Mouse (Mus musculus): ENCODE data around the gene Nphp3. TPM values are rescaled to one million over a fixed set of nuclear protein-coding genes. Genes with fewer than 3 reads are reported as not detected.

Nphp3 gene
- polyA plus RNA-seq, 1 experiment: 10.8 TPM

DNA sequence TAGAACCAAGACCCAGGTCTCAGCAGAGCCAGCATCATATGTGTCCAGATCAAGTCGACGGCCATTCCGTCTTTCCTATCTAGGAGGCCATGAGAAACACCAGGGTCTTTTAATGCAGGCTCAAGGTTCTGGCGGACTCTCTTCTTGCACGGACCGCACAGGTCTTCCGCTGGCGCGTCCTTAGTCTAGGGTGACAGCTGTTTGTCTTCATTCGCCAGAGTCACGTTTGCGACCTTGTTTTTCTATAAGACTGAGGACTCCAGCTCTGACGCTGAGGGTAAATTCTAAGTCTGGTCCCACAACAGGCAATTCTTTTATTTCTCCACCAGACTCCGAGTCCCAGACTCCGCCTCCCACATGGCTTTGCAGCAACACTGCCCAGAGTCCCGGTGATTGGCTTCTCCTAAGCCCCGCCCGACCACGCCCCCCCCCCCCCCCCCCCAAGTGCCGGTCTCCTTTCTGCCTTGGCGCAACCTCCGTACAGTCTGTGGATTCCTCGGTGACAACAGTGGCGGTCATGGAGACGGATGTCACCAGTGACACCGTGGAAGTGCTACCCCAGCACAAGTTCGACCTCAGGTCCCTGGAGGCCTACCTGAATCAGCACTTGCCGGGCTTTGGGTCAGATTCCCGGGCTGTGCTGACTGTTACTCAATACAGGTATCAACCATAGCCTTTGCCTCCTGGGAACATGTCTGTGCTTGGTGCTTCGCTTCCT is 61.1 kb downstream of the Nphp3 start, which contains the start of gene Acad11:
Acad11 (plus strand) TSS at position 134 of the 718 bp plus-strand sequence.
- peak; percentile 69 to 91 for DNase-seq (ENCODE audit: extremely low spot score in 1 of 2, low spot score in 1 of 2)

GRCm38 (mm10) chr9:104064571-104064970 is 62.2 kb downstream of the Nphp3 start:
- DNase-seq (ENCODE audit: extremely low spot score in 1 of 2, low spot score in 1 of 2): no peak

GRCm38 (mm10) chr9:104070241-104070640 is 67.9 kb downstream of the Nphp3 start:
- no peak for DNase-seq (ENCODE audit: extremely low spot score in 1 of 2, low spot score in 1 of 2)

GRCm38 (mm10) chr9:104070863-104071604 is 68.7 kb downstream of the Nphp3 start:
- no peak for DNase-seq (ENCODE audit: extremely low spot score in 1 of 2, low spot score in 1 of 2)

GRCm38 (mm10) chr9:104075808-104076207 is 73.5 kb downstream of the Nphp3 start:
- peak in 1 of 2 experiments; percentile 47 for DNase-seq (ENCODE audit: extremely low spot score in 1 of 2, low spot score in 1 of 2)

DNA sequence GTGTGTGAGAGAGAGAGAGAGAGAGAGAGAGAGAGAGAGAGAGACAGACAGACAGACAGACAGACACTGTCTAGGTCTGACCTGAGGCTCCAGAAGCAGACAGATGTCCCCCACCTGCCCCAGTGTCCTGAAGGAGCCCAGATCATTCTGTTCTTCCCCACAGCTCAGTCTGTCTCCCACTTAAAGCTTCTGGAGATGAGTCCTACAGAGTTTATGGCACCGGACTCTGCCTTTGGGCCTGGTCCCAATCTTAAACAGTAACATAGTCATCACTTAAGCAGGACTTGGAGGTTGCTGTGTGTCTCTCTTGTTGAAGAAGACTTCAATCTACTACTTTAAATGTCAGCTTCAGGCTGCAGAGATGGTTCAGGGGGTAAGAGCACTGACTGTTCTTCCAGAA is 76.4 kb downstream of the Nphp3 start:
- no peak for DNase-seq (ENCODE audit: extremely low spot score in 1 of 2, low spot score in 1 of 2)

DNA sequence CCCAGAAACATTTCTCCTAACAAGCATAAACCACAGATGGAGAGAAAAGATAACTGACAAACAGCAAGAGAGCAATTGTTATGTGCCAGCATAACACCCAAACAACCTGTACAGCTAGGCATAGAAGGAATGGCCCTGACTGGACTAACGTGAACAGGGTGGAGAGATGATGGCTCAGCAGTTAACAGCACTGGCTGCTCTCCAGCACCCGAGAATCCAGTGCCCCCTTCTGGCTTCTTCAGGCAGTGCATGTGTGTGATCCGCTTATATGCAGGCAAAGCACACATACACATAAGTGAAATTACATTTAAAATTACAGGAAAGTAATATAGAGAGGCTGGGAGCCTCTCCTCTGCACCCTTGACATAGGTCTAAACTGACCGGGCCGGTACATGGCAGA is 77.0 kb downstream of the Nphp3 start:
- peak in 1 of 2 experiments; percentile 57 for DNase-seq (ENCODE audit: extremely low spot score in 1 of 2, low spot score in 1 of 2)

DNA sequence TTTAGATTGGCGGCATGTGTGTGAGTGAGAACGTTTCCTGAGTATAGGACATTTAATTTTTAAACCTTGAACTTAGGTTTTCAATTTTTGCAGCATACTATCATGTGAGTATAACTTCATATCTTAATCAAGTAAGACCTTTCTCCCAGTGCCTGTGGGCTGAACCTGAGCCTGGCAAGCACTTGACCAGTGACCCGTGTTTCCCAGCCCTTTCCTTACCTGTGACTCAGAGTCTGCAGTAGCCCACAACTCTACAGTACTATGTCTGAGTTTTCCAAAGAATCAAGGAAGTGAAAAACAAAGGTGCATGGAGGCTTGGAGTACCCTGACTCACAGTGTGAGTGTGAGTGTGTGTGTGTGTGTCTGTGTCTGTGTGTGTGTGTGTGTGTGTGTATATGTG is 77.7 kb downstream of the Nphp3 start:
- no peak for DNase-seq (ENCODE audit: extremely low spot score in 1 of 2, low spot score in 1 of 2)

DNA sequence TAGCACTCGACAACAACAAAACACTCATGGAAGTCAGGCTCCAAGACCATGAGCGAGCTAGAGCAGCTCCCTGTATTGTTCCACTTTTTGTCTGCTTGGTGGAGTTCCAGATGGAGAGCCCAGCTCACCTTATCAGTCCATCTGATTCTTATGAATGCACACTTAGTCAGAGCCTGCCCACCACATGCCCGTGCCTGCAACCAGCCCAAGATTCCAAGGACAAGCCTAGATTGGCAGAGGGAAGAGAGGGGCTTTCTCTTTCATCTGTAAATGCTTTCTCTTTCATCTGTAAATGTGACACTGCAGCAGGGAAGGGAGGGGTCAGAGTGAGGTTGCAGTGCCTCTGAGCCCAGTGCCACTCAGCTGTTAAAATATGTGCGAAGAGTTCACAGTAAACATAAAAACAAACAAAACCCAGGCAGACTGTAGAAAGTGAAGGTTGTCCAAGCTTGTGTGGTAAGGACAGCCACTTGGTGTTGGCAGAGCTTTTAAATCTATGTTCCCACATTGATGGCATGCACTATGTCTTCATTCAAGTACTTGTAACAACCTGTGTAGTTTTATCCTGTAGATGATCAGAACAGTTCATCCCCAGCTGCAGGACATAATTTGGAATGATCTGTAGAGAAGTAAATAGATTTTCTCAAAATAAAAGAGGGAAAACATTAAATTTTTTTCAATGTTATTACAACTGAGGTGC is 83.5 kb downstream of the Nphp3 start:
- DNase-seq (ENCODE audit: extremely low spot score in 1 of 2, low spot score in 1 of 2): no peak

DNA sequence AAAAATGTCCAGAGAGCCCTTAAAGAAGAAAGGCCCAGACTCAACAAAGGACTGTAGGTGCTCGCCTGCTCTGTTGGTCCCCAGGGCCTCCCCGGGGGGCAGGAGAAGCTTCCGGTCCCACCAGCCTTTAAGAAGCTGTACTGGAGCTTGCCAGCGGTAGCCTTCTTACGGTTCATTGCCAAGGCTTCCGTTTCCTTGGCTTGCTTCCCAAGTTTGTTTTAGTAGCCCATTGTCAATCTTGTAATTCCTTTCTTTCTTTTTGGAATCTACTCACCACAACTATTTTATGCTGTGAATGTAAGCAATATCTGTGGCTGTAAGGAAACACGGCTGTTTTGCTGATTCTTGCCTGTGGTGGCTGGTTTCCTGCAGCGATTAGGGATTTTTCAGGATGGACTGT is 86.2 kb downstream of the Nphp3 start:
- peak in 1 of 2 experiments; percentile 21 for DNase-seq (ENCODE audit: extremely low spot score in 1 of 2, low spot score in 1 of 2)

DNA sequence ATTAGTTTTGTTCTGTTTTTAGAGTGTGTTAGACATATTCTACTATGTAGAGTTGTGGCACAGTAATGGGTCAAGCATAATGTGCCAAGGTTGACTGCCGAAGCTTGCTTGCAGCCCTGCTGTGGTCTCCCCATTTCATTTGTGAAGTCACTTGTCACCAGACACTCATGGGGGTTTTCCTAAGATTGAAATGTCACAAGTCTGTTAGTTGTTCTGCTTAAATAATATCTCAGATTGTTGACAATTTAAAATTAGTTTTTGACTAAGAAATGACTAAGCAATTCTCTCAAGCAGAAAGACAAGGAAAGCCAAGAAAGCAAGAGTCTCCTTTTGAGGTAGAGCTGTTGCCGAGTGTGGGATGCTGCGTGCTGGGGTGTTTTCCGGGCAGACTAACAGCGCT is 90.6 kb downstream of the Nphp3 start:
- DNase-seq (ENCODE audit: extremely low spot score in 1 of 2, low spot score in 1 of 2): peak in 1 of 2 experiments; percentile 21

Other genes starting within 250 kb of the Nphp3 start
- gene Tmem108, start 240.7 kb upstream of the Nphp3 start, polyA plus RNA-seq (2012; rRNA removed): 22.4 and 24.7 TPM in 2 replicates
- not detected in 2 replicates for gene Gm28305, start 38.1 kb downstream of the Nphp3 start, polyA plus RNA-seq (2012; rRNA removed)
- gene Uba5, start 60.6 kb downstream of the Nphp3 start, polyA plus RNA-seq (2012; rRNA removed): 55.9 and 57.5 TPM in 2 replicates
- 23.6 and 24.1 TPM in 2 replicates for gene Acad11, start 60.8 kb downstream of the Nphp3 start, polyA plus RNA-seq (2012; rRNA removed)
- gene Ackr4, start 124.4 kb downstream of the Nphp3 start, polyA plus RNA-seq (2012; rRNA removed): 0.23 and 0.32 TPM in 2 replicates